Mouse (Mus musculus): ENCODE results near the gene Carmil2. TPM values are rescaled to one million over a fixed set of nuclear protein-coding genes. Genes with fewer than 3 reads are reported as not detected.
A peak's percentile ranks its signal among the peaks of the same experiment; 100 is the strongest.

The Carmil2 gene
- polyA plus RNA-seq, 1 experiment from 2014 or later: 0.26 TPM

DNA sequence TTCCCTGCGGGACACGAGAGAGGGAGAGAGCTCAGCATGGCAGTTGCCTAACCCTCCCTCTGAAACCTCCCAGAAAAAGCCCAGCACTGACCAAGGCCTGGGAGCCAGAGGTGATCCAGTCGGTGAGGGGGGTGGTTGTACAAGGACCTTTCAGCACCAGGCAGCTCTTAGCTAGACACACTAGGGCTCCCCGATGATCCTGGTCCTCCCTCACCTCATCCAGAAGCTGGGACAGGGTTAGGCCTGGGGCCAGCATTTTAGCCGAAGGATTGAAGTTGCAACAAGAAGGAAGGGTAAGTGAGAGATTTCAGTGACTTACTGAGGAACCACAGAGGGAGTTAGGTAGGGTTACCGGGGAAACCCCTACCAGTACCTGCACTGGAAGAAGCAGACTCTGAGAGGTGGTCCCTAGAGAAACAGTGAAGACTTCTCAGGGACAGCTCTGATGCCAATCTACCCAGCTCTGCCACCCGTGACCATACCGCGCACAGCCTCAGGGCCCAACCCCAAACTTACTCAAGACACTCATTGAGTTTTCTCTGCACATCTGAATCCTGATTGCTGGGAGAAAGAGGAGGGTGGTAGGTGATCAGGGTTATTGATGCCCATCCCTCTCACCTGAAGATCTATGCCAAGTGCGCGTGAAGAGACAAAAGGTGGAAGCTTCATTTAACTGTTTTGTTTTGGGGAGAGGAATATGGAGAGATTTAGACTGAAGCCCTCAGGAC is 13.6 kb downstream of the Carmil2 start:
- Histone ChIP-seq H3K4me1 (ENCODE audit: insufficient read depth, low read depth, low read length) (peaks cover 6% of the 10 kb centered on the region; the same call in 1 of the 2 replicates), H3K4me2 (replicated peaks; ENCODE audit: low read depth, low read length) (peak overlapping the region; percentile 90), H3K36me3 (ENCODE audit: insufficient read depth, low read length) (peaks cover 13% of the 10 kb centered on the region; the same call in 1 of the 2 replicates), H3K27ac (ENCODE audit: low read length) (no peak overlapping the region; the same call in 1 of the 2 replicates), H3K9ac (replicated peaks; ENCODE audit: low read depth) (peak overlapping the region; percentile 52; the same call in 1 of the 2 replicates), H3K4me3 (ENCODE audit: low read depth, low read length) (0 out of 2 replicates have a peak overlapping the region, but pooled peaks have one; percentile 74), H3K9me3 (ENCODE audit: low read length) (no peaks in the 10 kb centered on the region), H3K27me3 (replicated peaks; ENCODE audit: insufficient read depth, low read length) (no peaks in the 10 kb centered on the region)
- 81% methylated on average over 11 of the region's 11 CpGs for WGBS
- DNase-seq (ENCODE audit: low spot score) (no peak), ATAC-seq (no peak)
- TF ChIP-seq EP300 (IDR thresholded peaks at IDR 0.05): no peak
- TF ChIP-seq CTCF (IDR thresholded peaks at IDR 0.05): no peak

DNA sequence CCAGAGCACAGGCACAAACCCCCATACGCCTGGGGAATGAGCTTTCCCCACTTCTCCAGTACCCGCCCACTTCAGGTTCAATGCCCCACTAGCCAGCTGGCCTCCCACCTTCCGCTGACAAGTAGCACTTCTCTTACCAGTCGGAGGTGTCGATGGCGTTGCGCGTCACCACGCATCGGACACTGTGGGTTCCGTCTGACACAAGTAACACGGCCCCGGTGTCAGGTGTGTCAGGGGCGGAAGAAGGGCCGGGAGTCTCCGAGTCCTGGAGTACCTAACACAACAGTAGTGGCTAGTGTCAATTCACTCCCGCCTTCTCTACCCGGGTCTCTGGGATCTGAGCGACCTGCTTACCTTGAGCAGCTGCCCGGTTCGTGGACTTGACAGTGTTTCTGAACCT is 14.5 kb downstream of the Carmil2 start:
- H3K4me3 ChIP-seq (ENCODE audit: low read depth, low read length): peak overlapping the region; percentile 74
- ATAC-seq (peak; percentile 52), DNase-seq (ENCODE audit: low spot score) (peak; percentile 66)
- TF ChIP-seq EP300 (IDR thresholded peaks at IDR 0.05): no peak
- no peak for TF ChIP-seq CTCF (IDR thresholded peaks at IDR 0.05)
- peak overlapping the region; percentile 52 for H3K9ac ChIP-seq (replicated peaks; ENCODE audit: low read depth)
- peaks cover 6% of the 10 kb centered on the region; the same call in 1 of the 2 replicates for H3K4me1 ChIP-seq (ENCODE audit: insufficient read depth, low read depth, low read length)
- peak overlapping the region; percentile 90 for H3K4me2 ChIP-seq (replicated peaks; ENCODE audit: low read depth, low read length)
- H3K9me3 ChIP-seq (ENCODE audit: low read length): no peaks in the 10 kb centered on the region
- H3K27ac ChIP-seq (ENCODE audit: low read length): peak overlapping the region; percentile 91
- peaks cover 13% of the 10 kb centered on the region; the same call in 1 of the 2 replicates for H3K36me3 ChIP-seq (ENCODE audit: insufficient read depth, low read length)
- WGBS: 0% methylated on average over 21 of the region's 21 CpGs
- H3K27me3 ChIP-seq (replicated peaks; ENCODE audit: insufficient read depth, low read length): no peaks in the 10 kb centered on the region

DNA sequence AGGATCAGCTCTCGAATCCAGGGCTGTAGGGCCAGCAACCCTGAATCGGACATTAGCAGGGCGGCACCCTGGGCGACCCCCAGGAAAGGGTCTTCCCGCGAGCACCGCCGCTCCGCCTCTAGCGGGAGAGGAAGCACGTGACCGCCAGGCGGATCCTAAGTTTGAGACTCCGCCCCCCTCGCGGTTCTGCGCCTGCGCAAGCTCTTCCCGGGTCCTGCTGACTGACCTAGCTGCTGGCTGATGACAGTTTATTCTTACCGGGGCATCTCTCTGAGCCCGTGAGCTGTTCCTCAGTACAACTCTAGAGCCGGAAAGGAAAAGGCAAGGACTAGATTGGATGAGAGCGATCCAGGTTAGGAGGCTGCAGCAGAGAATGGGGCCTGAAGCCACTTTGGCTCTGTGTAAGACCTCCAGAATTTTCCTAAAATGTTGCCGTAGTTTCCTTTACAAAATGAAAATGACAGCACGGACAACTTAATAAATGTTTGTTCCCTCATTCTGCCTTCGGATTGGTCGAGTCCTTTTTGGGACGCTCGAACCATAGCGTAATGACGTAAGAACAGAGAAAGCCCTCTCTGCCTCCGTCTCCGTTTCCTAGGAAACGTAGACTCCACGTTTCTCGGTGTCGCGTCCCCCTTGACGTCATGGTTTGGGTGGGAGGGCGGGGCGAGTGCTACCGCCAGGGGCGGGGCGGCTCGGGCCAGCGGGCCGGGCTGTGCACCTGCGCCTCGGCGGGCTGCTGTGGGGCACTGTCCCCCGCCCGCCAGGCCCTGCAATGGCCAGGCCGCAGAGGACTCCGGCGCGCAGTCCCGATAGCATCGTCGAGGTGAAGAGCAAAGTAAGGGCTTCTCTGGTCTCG is 15.1 kb downstream of the Carmil2 start, which contains the start of the genes Acd and Pard6a:
Acd (minus strand) TSS at position 137 of the 859 bp plus-strand sequence.
Pard6a (plus strand) TSS at position 183 of the 859 bp plus-strand sequence.
- H3K9me3 ChIP-seq (ENCODE audit: low read length): no peaks in the 10 kb centered on the region
- peak; percentile 89 for ATAC-seq
- WGBS: under 1% methylated on average over 60 of the region's 60 CpGs
- DNase-seq (ENCODE audit: low spot score): peak; percentile 96
- H3K36me3 ChIP-seq (ENCODE audit: insufficient read depth, low read length): peaks cover 13% of the 10 kb centered on the region; the same call in 1 of the 2 replicates
- H3K4me3 ChIP-seq (ENCODE audit: low read depth, low read length): peak within 1 kb of the TSS; percentile 74
- H3K4me1 ChIP-seq (ENCODE audit: insufficient read depth, low read depth, low read length): peaks cover 6% of the 10 kb centered on the region; the same call in 1 of the 2 replicates
- TF ChIP-seq EP300 (IDR thresholded peaks at IDR 0.05): no peak
- 0 out of 2 replicates have a peak, but pooled peaks have one; percentile 7 for TF ChIP-seq CTCF (IDR thresholded peaks at IDR 0.05)
- peak within 1 kb of the TSS; percentile 91 for H3K27ac ChIP-seq (ENCODE audit: low read length)
- no peaks in the 10 kb centered on the region for H3K27me3 ChIP-seq (replicated peaks; ENCODE audit: insufficient read depth, low read length)
- peak within 1 kb of the TSS; percentile 52 for H3K9ac ChIP-seq (replicated peaks; ENCODE audit: low read depth)
- H3K4me2 ChIP-seq (replicated peaks; ENCODE audit: low read depth, low read length): peak within 1 kb of the TSS; percentile 90

DNA sequence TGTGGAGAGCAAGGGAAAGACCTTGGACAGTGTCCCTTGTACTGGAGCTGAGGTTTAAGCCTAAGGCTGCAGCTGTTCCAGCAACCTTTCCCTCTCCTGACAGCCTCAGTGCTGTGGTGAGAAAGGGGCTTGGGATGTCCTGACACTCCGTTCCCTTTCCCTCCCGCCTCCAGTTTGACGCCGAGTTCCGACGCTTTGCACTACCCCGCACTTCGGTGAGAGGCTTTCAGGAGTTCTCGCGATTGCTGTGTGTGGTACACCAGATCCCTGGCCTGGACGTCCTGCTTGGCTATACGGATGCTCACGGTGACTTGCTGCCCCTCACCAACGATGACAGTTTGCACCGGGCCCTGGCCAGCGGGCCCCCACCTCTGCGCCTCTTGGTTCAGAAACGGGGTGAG is 15.9 kb downstream of the Carmil2 start:
- Histone ChIP-seq H3K9ac (replicated peaks; ENCODE audit: low read depth) (no peak overlapping the region), H3K4me2 (replicated peaks; ENCODE audit: low read depth, low read length) (peak overlapping the region; percentile 90), H3K4me1 (ENCODE audit: insufficient read depth, low read depth, low read length) (peaks cover 6% of the 10 kb centered on the region; the same call in 1 of the 2 replicates), H3K27me3 (replicated peaks; ENCODE audit: insufficient read depth, low read length) (no peaks in the 10 kb centered on the region), H3K27ac (ENCODE audit: low read length) (peak overlapping the region; percentile 33; the same call in 1 of the 2 replicates), H3K4me3 (ENCODE audit: low read depth, low read length) (peak overlapping the region; percentile 74), H3K36me3 (ENCODE audit: insufficient read depth, low read length) (peaks cover 13% of the 10 kb centered on the region; the same call in 1 of the 2 replicates), H3K9me3 (ENCODE audit: low read length) (no peaks in the 10 kb centered on the region)
- no peak for TF ChIP-seq CTCF (IDR thresholded peaks at IDR 0.05)
- TF ChIP-seq EP300 (IDR thresholded peaks at IDR 0.05): no peak
- 46% methylated on average over 18 of the region's 18 CpGs for WGBS
- 0 out of 2 replicates have a peak, but pooled peaks have one; percentile 0 for ATAC-seq
- no peak for DNase-seq (ENCODE audit: low spot score)

DNA sequence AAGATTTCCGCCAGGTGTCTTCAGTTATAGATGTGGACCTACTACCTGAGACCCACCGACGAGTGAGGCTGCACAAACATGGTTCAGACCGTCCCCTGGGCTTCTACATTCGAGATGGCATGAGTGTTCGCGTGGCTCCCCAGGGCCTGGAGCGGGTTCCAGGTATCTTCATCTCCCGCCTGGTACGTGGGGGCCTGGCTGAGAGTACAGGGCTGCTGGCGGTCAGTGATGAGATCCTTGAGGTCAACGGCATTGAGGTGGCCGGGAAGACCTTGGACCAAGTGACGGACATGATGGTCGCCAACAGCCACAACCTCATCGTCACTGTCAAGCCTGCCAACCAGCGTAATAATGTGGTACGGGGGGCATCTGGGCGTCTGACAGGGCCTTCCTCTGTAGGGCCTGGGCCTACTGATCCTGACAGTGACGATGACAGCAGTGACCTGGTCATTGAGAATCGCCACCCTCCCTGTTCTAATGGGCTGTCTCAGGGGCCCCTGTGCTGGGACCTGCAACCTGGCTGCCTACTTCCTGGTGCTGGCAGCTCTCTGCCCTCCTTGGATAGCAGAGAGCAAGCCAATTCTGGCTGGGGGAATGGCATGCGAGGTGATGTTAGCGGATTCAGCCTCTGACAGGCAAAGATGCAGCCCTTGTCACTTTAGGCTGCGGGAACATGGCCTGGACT is 16.8 kb downstream of the Carmil2 start:
- no peaks in the 10 kb centered on the region for H3K9me3 ChIP-seq (ENCODE audit: low read length)

More for the DNA sequence above, 16.8 kb downstream of the Carmil2 start:
- Histone ChIP-seq H3K27ac (ENCODE audit: low read length) (no peak overlapping the region), H3K27me3 (replicated peaks; ENCODE audit: insufficient read depth, low read length) (no peaks in the 10 kb centered on the region), H3K4me1 (ENCODE audit: insufficient read depth, low read depth, low read length) (peaks cover 14% of the 10 kb centered on the region; the same call in 1 of the 2 replicates), H3K9ac (replicated peaks; ENCODE audit: low read depth) (no peak overlapping the region), H3K36me3 (ENCODE audit: insufficient read depth, low read length) (0 out of 2 replicates have a peak, but pooled peaks cover 7% of the 10 kb centered on the region), H3K4me3 (ENCODE audit: low read depth, low read length) (no peak overlapping the region), H3K4me2 (replicated peaks; ENCODE audit: low read depth, low read length) (no peak overlapping the region)
- TF ChIP-seq CTCF (IDR thresholded peaks at IDR 0.05) (no peak), EP300 (IDR thresholded peaks at IDR 0.05) (no peak)
- WGBS: 88% methylated on average over 24 of the region's 24 CpGs
- ATAC-seq (no peak), DNase-seq (ENCODE audit: low spot score) (no peak)

Data from lung, postnatal 0 days (tissue).